Mouse (Mus musculus): ENCODE measurements around the gene Chrnd.

Gene Chrnd

GRCm38 (mm10) chr1:87183998-87184750 lies 6.2 kb upstream of the Chrnd start:
- DNase-seq (ENCODE audit: low spot score in 2 of 2) = no peak

- DNase-seq (ENCODE audit: low spot score in 2 of 2) = peak; percentile 22 to 30
Observed at GRCm38 (mm10) chr1:87184751-87185139, 5.7 kb upstream of the Chrnd start.

GRCm38 (mm10) chr1:87185526-87185925 lies 4.9 kb upstream of the Chrnd start:
- DNase-seq (ENCODE audit: low spot score in 2 of 2) = no peak

DNA sequence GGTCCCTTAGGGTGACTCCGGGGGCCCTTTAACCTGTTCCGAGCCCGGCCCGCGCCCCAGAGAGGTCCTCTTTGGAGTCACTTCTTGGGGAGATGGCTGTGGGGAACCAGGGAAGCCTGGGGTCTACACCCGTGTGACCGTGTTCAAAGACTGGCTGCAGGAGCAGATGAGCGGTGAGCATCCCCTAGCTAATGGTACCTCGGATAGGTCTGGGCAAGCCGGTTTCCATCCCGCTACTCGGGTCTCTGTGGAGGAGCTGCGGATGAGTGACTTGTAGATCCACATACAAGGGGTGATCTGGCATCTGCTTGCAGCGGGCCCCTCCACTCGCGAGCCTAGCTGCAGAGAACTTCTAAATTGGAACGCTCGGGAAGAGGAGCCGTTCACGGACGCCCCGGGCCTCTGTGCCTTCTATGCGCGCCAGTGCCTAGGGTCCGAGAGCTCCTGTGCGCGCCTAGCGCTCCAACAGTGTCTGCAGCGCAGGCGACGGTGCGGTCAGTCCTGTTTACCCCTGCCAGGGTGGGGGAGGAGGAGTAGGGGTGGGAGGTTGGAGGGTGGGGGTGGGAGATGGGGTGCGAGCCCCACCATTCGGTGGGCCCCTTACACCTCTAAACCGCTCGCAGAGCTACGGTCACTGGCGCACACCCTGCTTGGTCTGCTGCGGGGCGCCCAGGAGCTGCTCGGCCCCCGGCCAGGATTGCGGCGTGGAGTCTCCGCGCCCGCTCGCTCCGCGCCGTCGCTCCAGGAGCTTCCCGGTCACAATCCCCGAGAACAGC lies 4.0 kb upstream of the Chrnd start:
- no peak for DNase-seq (ENCODE audit: low spot score in 2 of 2)

DNA sequence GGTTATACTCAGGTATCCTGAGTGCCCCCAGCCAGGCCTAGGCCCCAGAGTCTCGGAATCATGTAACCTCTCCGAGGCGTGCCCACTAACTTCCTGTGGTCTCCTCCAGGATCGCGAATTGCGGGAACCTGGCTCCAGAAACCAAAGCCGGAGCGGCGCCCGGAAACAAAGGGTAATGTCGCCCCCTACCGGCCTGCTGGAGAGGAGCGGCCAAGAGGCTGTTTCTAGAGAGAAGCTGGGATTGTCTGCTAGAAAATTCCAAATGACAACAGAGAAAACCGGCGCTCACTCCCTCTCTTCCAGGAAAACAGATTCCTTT lies 3.4 kb upstream of the Chrnd start:
- no peak for DNase-seq (ENCODE audit: low spot score in 2 of 2)

- DNase-seq (ENCODE audit: low spot score in 2 of 2) = no peak
Observed at GRCm38 (mm10) chr1:87197296-87197695, 6.9 kb downstream of the Chrnd start.

DNA sequence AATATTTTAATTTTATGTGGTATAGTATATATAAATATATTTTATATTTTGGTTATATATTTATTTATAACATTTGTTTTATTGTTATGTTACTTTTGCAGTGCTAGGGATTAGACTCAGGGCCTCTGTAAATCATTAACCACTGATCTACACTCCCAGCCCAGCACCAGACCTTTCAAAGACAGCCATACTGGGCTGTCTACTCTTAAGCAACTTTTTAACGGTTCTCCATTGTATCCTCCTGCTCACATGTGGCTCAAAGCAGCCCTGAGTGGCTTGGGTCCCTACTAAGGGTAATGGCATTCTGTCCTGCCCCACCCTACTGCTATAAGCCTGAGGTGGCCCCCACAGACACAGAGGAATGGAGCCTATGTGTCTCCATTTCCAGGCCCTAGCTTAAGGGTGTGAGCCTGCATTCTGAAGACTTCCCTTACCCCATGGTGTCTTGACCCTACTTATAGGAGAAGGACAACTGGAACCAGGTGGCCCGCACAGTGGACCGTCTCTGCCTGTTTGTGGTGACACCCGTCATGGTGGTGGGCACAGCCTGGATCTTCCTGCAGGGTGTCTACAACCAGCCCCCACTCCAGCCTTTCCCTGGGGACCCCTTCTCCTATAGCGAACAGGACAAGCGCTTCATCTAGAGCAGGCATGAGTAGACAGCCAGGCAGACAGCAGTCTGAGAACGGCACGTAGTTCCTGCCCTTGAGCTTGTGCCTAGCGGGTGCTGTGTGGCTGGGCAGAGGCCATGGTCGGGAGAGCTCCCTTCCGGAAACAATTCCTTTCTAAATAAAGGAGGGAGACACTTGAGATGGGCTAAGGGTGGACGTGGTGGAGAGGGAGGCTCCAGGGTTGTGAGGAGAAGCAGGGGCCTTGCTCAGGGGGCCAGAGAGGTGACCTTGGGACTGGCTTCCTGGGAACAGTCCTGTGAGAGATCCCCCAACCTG lies 8.0 kb downstream of the Chrnd start:
- no peak for DNase-seq (ENCODE audit: low spot score in 2 of 2)

GRCm38 (mm10) chr1:87200811-87201210 lies 10.4 kb downstream of the Chrnd start:
- no peak for DNase-seq (ENCODE audit: low spot score in 2 of 2)

- no peak for DNase-seq (ENCODE audit: low spot score in 2 of 2)
Observed at GRCm38 (mm10) chr1:87201848-87202247, 11.4 kb downstream of the Chrnd start.

DNA sequence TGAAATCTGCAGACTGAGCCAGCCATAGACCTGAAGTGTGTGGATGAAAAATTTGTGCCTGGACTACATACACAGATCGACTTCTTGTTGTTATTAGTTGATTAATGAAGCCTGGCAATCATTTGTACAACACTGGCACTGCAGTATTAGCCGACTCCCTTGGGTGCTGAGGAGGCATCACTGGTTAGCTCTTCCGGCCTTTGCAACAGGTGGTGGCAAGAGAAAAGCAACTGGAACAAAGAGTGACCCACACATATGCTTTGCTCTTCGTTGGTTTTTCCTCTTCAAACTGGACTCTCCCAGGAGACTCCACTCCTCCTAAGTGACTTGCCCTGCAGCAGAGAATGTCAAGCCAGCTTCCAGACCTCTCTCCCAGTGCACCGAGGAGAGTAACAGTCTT lies 13.4 kb downstream of the Chrnd start:
- no peak for DNase-seq (ENCODE audit: low spot score in 2 of 2)

DNA sequence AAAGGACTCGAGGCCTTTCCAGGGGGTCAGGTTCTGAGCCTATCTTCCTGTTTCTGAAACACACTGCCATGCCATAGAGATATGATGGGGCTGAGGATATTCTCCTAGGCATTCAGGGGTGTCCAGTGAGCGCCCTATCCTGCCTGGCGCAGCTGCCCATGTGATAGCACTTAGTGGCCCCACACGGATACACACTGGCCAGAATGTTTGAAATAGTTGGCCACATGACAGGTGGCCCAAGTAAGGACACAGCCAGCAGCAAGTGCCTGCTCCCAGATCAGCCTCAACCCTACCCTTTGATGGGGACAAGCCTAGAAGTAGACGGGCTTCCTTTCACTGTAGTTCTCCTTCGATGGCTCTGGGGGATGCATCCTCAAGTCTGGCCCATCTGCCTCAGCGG lies 14.1 kb downstream of the Chrnd start, which contains the start of gene Chrng:
Gene Chrng, plus strand, starts transcription at position 193 of the 400 bp plus-strand sequence.
- no peak for DNase-seq (ENCODE audit: low spot score in 2 of 2)

DNA sequence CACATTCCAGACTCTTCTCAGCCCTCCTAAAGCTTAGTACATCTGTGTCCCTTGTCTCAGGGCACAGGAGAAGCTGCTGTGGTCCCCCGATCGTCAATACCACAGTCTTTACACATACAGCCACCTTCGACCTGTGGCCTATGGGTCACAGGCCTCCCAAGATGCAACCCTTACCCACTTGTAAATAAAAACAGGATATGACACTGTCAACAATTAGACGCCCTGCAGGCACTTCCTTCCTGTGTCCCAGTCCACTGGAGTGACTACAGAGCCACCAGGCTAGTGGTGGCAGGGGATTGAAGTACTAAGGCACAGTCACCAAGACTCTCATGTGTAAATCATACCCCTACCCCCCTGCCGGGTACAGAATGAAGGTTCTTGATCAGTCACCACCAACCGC lies 14.6 kb downstream of the Chrnd start:
- no peak for DNase-seq (ENCODE audit: low spot score in 2 of 2)

DNA sequence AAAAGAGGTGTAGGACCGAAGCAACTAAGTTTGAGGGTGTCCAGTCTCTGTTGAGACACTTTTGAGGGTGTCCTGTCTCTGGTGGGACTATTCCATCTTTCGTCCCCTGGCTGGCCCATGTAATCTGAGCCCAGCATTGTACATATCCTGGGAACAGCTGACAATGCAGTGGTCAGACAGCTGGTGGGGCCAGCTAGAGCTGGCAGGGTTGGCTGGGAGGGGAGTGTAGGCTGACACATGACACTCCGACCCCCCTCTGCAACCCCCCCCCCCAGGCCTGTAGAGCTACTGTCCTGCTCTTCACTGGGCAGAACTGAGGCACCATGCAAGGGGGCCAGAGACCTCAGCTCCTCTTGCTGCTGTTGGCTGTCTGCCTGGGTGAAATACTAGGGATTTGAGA lies 15.1 kb downstream of the Chrnd start:
- DNase-seq (ENCODE audit: low spot score in 2 of 2) = no peak

DNA sequence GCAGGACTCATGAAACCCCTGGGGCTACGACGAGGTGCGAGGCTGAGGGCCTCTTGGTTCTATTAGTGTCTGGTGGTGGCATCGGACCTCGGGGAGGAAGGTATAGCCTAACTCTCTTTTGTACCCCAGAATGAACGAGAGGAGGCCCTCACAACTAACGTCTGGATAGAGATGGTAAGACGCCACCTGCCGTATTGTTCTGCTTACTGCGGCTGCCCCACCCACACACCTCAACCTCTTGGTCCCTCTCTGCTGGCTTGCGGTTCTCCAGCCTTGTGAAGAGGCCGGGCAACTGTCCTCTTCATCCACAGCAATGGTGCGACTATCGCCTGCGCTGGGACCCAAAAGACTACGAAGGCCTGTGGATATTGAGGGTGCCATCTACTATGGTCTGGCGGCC lies 15.9 kb downstream of the Chrnd start:
- DNase-seq (ENCODE audit: low spot score in 2 of 2) = no peak

GRCm38 (mm10) chr1:87211431-87211830 lies 21.0 kb downstream of the Chrnd start:
- DNase-seq (ENCODE audit: low spot score in 2 of 2) = no peak

DNA sequence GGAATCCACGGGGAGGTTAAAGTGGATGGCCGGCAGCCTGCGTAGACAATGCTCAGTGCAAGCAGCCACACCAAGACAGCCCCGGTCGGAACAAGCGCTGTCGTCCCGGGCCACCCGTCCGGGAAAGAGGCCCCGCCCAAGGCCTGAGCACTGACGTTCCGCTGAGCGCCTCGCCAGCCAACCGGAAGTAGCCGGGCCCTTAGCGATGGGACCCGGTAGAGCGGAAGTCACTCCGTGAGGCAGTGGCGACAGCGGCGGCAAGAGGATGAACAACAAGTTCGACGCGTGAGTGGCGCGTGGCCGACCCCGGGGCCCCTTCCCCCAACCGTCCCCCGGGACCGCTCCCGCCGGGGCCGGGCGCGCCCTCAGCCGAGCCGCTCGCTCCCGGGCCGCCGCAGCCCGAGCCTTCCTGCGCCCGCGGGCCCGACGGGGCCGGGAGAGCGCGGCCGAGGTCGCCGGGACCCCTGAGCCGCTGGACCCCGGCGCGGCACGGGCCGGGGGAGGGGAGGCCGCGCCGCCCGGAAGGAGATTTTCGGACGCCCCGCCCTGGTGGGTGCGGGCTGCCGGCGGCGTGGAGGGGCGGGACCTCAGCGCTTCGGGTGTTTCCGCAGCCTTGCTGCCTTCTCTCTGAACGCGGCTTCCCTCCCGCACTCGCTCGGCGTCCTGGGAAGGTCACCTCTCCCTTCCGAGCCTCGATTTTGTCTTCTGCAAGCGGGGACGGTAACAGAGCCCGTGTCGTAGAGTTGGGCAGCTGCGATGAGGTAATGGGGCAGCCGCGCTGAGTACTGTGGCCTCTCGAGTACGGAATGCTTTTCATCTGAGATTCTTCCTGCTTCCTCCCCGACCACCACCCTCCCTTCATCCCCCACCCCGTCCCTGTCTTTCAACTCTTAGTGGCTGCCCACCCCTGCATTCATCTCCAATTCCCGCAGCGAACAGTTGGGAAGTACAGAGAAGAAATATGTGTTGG lies 23.6 kb downstream of the Chrnd start, which contains the start of gene Eif4e2:
Gene Eif4e2, plus strand, starts transcription at position 180 of the 970 bp plus-strand sequence.
- peak; percentile 93 to 94 for DNase-seq (ENCODE audit: low spot score in 2 of 2)

GRCm38 (mm10) chr1:87214748-87215147 lies 24.3 kb downstream of the Chrnd start:
- peak in 1 of 2 experiments; percentile 10 for DNase-seq (ENCODE audit: low spot score in 2 of 2)

GRCm38 (mm10) chr1:87217938-87218337 lies 27.5 kb downstream of the Chrnd start:
- DNase-seq (ENCODE audit: low spot score in 2 of 2) = no peak

DNA sequence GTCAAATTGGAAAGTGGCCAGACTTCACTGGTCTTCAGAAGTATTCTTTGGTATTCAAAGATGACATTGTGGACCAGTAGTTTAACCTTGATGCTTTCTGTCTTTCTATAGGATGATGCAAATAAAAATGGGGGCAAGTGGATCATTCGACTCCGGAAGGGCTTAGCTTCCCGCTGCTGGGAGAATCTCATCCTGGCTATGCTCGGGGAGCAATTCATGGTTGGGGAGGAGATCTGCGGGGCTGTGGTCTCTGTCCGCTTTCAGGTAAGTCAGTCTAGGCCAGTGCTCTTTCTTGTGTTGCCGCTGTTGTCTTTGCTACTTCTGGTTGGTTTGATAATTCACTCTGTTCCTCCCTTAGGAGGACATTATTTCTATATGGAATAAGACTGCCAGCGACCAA lies 35.3 kb downstream of the Chrnd start:
- no peak for DNase-seq (ENCODE audit: low spot score in 2 of 2)

DNA sequence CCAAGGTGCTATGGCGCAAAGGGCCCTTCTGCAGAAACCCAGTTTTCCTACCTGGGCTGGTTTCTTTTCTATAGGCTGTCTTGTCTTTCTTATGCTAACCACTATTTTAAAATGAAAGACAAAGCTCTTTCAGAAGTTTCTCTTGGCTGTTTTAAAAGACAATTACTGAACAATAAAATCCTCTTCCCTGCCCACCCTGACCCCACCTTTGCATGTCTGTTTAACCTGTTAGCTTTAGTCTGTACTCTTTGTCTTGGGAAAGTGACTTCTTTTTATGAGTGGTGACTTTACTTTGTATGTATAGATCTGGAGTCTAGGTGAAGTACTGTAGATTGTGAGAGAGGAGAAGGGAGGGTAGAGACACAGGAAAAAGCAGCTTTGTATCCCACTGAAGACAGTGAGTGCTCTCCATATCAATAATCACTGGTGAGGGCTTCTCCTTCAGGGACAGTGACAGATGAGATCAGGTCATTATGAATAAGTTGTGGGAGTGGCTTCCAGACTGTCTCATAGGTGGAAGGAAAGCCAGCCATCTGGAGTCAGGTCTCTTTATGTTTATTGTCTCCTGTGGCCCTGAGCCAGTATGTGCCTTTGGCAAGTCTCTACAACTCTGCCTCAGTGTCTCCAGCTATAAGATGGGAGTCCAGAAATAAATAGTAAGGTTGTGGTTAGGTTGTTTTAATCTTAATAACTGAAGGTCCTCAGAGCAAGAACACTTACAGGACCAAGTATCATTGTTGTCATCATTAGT lies 36.2 kb downstream of the Chrnd start:
- no peak for DNase-seq (ENCODE audit: low spot score in 2 of 2)

Data from spleen, postnatal 36 days (tissue).